Mouse (Mus musculus) megakaryocyte, adult 5-6 weeks (primary cell): Measurements from ENCODE around the gene Ackr4. TPM values are rescaled to one million over a fixed set of nuclear protein-coding genes. Genes with fewer than 3 reads are reported as not detected.

Experiments
- ATAC-seq: 2 replicates; pipeline ENCODE4 v1.8.0; 2016; ENCODE audit warnings: mild to moderate bottlenecking, inconsistent platforms; ENCODE audit not compliant: poor library complexity, severe bottlenecking
- total RNA-seq, 2 experiments: library from RNA; stranded (forward) in 1 of 2; stranded (reverse) in 1 of 2; fragments of 153-499, 151-499 nt in 1 of 2; fragments of 221-1000, 200-1000 nt in 1 of 2; gene quantifications; 2 replicates each; pipeline versions ENCODE4 v1.2.3 to v1.2.4; 2015 to 2017

Ackr4 gene
- total RNA-seq, 2 experiments from 2014 or later, result 0.11 TPM; not detected in 1

GRCm38 (mm10) chr9:104107482-104107881, 19.3 kb downstream of the Ackr4 start:
- ATAC-seq, result no peak

GRCm38 (mm10) chr9:104106930-104107329, 19.8 kb downstream of the Ackr4 start:
- no peak for ATAC-seq

- ATAC-seq, result no peak
Measured at GRCm38 (mm10) chr9:104104986-104105385, 21.7 kb downstream of the Ackr4 start.

- ATAC-seq, result no peak
Measured at GRCm38 (mm10) chr9:104102901-104103300, 23.8 kb downstream of the Ackr4 start.

GRCm38 (mm10) chr9:104102301-104102700, 24.4 kb downstream of the Ackr4 start:
- no peak for ATAC-seq

GRCm38 (mm10) chr9:104101458-104101857, 25.3 kb downstream of the Ackr4 start:
- no peak for ATAC-seq

DNA sequence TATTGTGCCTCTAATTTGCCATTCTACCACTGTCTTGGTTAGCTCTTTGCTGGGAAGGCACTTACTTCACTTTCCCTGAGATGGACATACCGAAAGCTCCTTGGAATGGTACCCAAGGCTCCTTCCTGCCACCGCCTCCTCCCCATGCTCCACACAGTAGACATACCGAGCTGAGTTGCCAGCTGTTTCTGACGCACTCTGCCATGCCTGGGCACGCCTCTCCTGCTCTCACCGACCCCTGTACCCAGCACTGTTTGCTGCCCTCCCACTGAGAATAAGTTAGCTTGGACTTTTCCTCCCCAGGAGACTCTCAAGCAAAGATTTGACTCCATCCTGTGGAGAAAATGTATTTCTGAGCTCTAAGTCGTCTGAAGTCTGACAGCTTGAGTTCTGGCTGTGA, 25.9 kb downstream of the Ackr4 start:
- no peak for ATAC-seq

GRCm38 (mm10) chr9:104099060-104099459, 27.7 kb downstream of the Ackr4 start:
- no peak for ATAC-seq

DNA sequence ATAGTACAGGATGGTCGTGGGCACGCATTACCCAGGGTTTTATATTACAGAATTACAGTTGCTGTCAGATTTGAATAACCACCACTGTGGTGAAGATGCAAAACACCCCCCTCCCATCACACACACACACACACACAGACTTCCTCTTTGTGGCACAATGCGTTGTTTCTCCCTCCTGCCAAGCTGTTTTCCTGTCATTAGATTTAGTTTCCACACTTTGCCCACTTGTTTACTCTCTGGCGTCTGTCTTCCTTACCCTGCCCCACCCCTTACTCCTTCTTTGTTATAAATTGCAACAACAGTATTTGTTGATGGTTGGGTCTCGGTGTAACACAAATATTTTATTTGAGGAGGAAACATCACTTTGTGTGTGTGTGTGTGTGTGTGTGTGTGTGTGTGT, 28.5 kb downstream of the Ackr4 start:
- peak; percentile 33; the same call in 1 of the 2 replicates for ATAC-seq

DNA sequence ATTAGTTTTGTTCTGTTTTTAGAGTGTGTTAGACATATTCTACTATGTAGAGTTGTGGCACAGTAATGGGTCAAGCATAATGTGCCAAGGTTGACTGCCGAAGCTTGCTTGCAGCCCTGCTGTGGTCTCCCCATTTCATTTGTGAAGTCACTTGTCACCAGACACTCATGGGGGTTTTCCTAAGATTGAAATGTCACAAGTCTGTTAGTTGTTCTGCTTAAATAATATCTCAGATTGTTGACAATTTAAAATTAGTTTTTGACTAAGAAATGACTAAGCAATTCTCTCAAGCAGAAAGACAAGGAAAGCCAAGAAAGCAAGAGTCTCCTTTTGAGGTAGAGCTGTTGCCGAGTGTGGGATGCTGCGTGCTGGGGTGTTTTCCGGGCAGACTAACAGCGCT, 33.8 kb downstream of the Ackr4 start:
- ATAC-seq, result no peak

GRCm38 (mm10) chr9:104088555-104088954, 38.2 kb downstream of the Ackr4 start:
- ATAC-seq, result no peak

- ATAC-seq, result no peak
Measured at GRCm38 (mm10) chr9:104085730-104086429, 40.9 kb downstream of the Ackr4 start.

- no peak for ATAC-seq
Measured at GRCm38 (mm10) chr9:104080038-104080437, 46.7 kb downstream of the Ackr4 start.

GRCm38 (mm10) chr9:104079379-104079778, 47.4 kb downstream of the Ackr4 start:
- peak; percentile 91 for ATAC-seq

DNA sequence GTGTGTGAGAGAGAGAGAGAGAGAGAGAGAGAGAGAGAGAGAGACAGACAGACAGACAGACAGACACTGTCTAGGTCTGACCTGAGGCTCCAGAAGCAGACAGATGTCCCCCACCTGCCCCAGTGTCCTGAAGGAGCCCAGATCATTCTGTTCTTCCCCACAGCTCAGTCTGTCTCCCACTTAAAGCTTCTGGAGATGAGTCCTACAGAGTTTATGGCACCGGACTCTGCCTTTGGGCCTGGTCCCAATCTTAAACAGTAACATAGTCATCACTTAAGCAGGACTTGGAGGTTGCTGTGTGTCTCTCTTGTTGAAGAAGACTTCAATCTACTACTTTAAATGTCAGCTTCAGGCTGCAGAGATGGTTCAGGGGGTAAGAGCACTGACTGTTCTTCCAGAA, 48.0 kb downstream of the Ackr4 start:
- no peak for ATAC-seq

DNA sequence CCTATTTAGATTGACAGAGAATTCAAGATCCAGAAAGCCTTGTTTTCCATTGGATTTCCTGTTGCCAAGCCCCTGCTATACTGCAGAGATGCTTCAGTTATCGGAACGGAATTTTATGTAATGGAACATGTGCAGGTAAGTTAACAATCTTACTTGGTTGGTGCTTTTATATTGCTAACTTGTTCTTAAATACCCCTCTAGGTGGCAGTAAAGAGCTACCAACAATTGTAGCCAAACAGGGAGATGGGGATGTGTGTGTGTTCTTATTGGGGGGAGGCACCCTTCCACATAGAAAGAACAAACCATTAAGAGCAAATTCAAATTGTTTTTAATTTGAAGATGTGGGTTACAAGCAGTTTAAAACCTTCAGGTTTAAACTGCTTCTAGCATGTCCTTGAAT, 50.9 kb downstream of the Ackr4 start:
- no peak for ATAC-seq

DNA sequence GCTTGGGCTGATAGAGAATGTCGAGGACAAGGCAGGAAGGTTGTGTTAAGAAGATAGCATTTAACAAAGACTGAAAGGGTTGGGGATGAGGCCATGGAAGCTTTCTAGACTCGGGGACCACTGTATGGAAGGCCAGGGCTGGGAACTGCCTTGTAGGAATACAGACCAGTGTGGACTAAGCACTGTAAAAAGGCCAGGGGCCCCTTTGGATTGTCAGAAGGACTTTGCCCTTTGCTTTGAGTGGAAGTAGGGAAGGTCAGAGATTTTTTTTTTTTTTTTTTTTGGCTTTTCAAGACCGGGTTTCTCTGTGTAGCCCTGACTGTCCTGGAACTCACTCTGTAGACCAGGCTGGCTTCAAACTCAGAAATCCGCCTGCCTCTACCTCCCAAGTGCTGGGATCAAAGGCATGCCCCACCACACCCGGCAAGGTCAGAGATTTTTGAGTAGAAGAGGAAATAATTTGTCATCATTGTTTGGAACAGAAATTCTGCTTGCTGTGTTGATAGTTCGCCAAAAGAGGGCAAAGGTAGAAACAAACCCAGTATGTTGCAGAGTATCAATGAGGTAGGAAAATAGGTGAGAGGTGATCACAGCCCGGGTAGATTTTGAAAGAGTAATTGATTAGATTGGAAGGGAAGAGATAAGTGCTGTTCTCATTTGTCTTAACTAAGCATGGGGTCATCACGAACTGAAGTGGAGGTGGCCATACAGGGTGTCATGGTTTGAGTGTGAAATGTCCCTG, 55.7 kb downstream of the Ackr4 start:
- no peak for ATAC-seq

GRCm38 (mm10) chr9:104070241-104070640, 56.5 kb downstream of the Ackr4 start:
- no peak for ATAC-seq

DNA sequence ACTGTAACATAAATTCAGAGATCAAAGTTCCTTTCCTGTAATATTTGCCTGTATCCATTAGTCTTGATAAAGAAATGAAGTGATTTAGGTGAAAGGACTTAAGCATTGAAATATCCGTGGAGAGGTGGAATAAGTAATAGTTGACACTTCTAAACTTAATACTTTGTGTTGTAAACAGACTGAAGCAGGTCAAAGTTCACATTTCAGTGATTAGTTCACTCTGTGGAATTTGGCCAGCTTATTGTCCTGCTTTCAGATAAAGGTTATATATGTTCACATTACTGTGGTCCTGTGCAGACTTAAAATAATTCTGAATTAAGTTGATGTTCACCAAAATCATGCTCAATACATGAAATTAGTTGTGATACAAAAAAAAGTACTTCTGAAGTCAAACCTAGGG, 62.2 kb downstream of the Ackr4 start:
- no peak for ATAC-seq

- ATAC-seq, result peak; percentile 85
Measured at GRCm38 (mm10) chr9:104063244-104063961, 63.3 kb downstream of the Ackr4 start, which contains the start of gene Acad11. Acad11 (plus strand) TSS chr9:104063377.

- peak; percentile 89 for ATAC-seq
Measured at GRCm38 (mm10) chr9:104062430-104063243, 64.1 kb downstream of the Ackr4 start, which contains the start of gene Uba5. Uba5 (minus strand) TSS chr9:104063134.
